Mouse (Mus musculus): Measurements from ENCODE around the gene Zrsr1. TPM values are rescaled to one million over a fixed set of nuclear protein-coding genes. Genes with fewer than 3 reads are reported as not detected.

The Zrsr1 gene
- 3.2 and 4.0 TPM in 2 replicates for polyA plus RNA-seq (2015; fragmentation: Nextera tagmentation; extraction: Ambion mirVana)

GRCm38 (mm10) chr11:22971835-22972709 is at the start of gene Zrsr1:
Gene Zrsr1, plus strand, starts transcription at chr11:22972005.
- Histone ChIP-seq H3K4me2 (ENCODE audit: low read depth, low read length) (peak within 1 kb of the TSS; percentile 71), H3K27ac (ENCODE audit: low read length) (peak within 1 kb of the TSS; percentile 78), H3K4me1 (replicated peaks; ENCODE audit: control insufficient read depth, insufficient read depth, low read length) (peaks cover 9% of the 10 kb centered on the region; the same call in 1 of the 2 replicates), H3K27me3 (ENCODE audit: control insufficient read depth, insufficient read depth, low read depth, low read length) (no peaks in the 10 kb centered on the region), H3K4me3 (ENCODE audit: low read length) (peak within 1 kb of the TSS; percentile 64), H3K36me3 (ENCODE audit: control insufficient read depth, insufficient read depth, low read length) (peaks cover 15% of the 10 kb centered on the region; the same call in 1 of the 2 replicates), H3K9me3 (ENCODE audit: control insufficient read depth, low read length) (peaks cover 23% of the 10 kb centered on the region), H3K9ac (ENCODE audit: low read length) (peak within 1 kb of the TSS; percentile 71)
- peak; percentile 81 for ATAC-seq (ENCODE audit: low read depth)
- WGBS: 49% methylated on average over 56 of the region's 56 CpGs

DNA sequence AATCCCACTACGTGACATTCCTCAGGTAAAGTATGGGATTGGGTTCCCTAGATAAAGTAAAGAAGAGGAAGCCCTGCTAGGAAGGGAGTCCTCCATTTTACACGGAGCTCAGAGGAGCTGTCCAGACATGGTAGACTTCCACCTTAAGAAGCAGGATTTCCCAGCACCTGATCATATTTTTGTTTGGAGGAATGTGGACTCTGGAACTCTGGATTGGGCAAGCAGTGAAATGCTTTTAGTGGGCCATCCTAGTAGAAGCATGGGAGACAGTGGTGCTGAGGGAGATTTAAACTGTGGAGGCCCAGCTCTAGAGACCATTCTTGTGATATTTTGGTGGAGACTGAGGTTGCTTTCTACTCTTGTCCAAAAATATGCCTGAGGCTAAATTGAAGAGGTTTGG is 49.3 kb upstream of the Zrsr1 start:
- H3K4me2 ChIP-seq (ENCODE audit: low read depth, low read length): no peak overlapping the region
- no peaks in the 10 kb centered on the region for H3K27me3 ChIP-seq (ENCODE audit: control insufficient read depth, insufficient read depth, low read depth, low read length)
- no peak overlapping the region for H3K4me3 ChIP-seq (ENCODE audit: low read length)
- H3K9ac ChIP-seq (ENCODE audit: low read length): no peak overlapping the region
- 63% methylated on average over 2 of the region's 2 CpGs for WGBS
- no peak for ATAC-seq (ENCODE audit: low read depth)
- H3K9me3 ChIP-seq (ENCODE audit: control insufficient read depth, low read length): no peaks in the 10 kb centered on the region
- no peaks in the 10 kb centered on the region for H3K36me3 ChIP-seq (ENCODE audit: control insufficient read depth, insufficient read depth, low read length)
- no peaks in the 10 kb centered on the region for H3K4me1 ChIP-seq (replicated peaks; ENCODE audit: control insufficient read depth, insufficient read depth, low read length)
- H3K27ac ChIP-seq (ENCODE audit: low read length): no peak overlapping the region

- Histone ChIP-seq H3K36me3 (ENCODE audit: control insufficient read depth, insufficient read depth, low read length) (no peaks in the 10 kb centered on the region), H3K27ac (ENCODE audit: low read length) (no peak overlapping the region), H3K9ac (ENCODE audit: low read length) (no peak overlapping the region), H3K4me2 (ENCODE audit: low read depth, low read length) (no peak overlapping the region), H3K4me3 (ENCODE audit: low read length) (no peak overlapping the region), H3K9me3 (ENCODE audit: control insufficient read depth, low read length) (no peaks in the 10 kb centered on the region), H3K4me1 (replicated peaks; ENCODE audit: control insufficient read depth, insufficient read depth, low read length) (no peaks in the 10 kb centered on the region), H3K27me3 (ENCODE audit: control insufficient read depth, insufficient read depth, low read depth, low read length) (no peaks in the 10 kb centered on the region)
- 90% methylated on average over 2 of the region's 2 CpGs for WGBS
- ATAC-seq (ENCODE audit: low read depth): no peak
Measured at GRCm38 (mm10) chr11:22923606-22924005, 48.2 kb upstream of the Zrsr1 start.

DNA sequence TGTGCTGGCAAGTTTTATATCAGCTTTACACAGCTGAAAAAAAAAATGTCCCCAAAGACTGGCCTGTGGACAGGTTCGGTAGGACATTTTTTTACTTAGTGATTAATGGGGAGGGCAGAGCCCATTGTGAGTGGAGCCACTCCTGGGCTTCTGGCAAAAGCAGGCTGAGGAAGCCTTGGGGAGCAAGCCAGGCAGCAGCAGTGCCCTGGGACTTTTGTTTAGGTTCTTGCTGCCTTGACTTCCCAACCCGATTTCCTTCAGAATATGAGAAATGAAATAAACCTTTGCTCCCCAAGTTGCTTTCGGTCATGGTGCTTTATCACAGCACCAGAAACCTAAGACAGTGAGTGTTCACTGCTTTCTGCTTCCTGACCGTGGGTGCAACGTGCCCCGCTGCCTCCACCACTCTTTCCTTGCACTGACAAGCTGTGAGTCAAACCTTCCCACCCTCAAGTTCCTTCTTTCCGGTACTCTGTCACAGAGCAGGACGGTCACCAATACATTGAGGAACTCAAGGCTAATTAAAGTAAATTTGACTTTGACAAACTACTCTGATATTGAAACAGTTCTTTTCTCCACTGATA is 43.1 kb upstream of the Zrsr1 start:
- no peaks in the 10 kb centered on the region for H3K4me1 ChIP-seq (replicated peaks; ENCODE audit: control insufficient read depth, insufficient read depth, low read length)
- H3K9ac ChIP-seq (ENCODE audit: low read length): no peak overlapping the region
- H3K9me3 ChIP-seq (ENCODE audit: control insufficient read depth, low read length): no peaks in the 10 kb centered on the region
- no peak overlapping the region; the same call in 1 of the 2 replicates for H3K27ac ChIP-seq (ENCODE audit: low read length)
- ATAC-seq (ENCODE audit: low read depth): no peak
- no peak overlapping the region for H3K4me3 ChIP-seq (ENCODE audit: low read length)
- no peaks in the 10 kb centered on the region for H3K27me3 ChIP-seq (ENCODE audit: control insufficient read depth, insufficient read depth, low read depth, low read length)
- H3K4me2 ChIP-seq (ENCODE audit: low read depth, low read length): no peak overlapping the region
- no peaks in the 10 kb centered on the region for H3K36me3 ChIP-seq (ENCODE audit: control insufficient read depth, insufficient read depth, low read length)
- WGBS: 66% methylated on average over 8 of the region's 8 CpGs

GRCm38 (mm10) chr11:22930129-22930528 is 41.7 kb upstream of the Zrsr1 start:
- no peak for ATAC-seq (ENCODE audit: low read depth)
- H3K27me3 ChIP-seq (ENCODE audit: control insufficient read depth, insufficient read depth, low read depth, low read length): no peaks in the 10 kb centered on the region
- no peak overlapping the region for H3K9ac ChIP-seq (ENCODE audit: low read length)
- no peak overlapping the region for H3K4me2 ChIP-seq (ENCODE audit: low read depth, low read length)
- 56% methylated on average over 2 of the region's 2 CpGs for WGBS
- H3K36me3 ChIP-seq (ENCODE audit: control insufficient read depth, insufficient read depth, low read length): no peaks in the 10 kb centered on the region
- H3K4me1 ChIP-seq (replicated peaks; ENCODE audit: control insufficient read depth, insufficient read depth, low read length): no peaks in the 10 kb centered on the region
- no peaks in the 10 kb centered on the region for H3K9me3 ChIP-seq (ENCODE audit: control insufficient read depth, low read length)
- H3K27ac ChIP-seq (ENCODE audit: low read length): no peak overlapping the region
- no peak overlapping the region for H3K4me3 ChIP-seq (ENCODE audit: low read length)

- Histone ChIP-seq H3K4me2 (ENCODE audit: low read depth, low read length) (no peak overlapping the region), H3K9ac (ENCODE audit: low read length) (no peak overlapping the region), H3K9me3 (ENCODE audit: control insufficient read depth, low read length) (no peaks in the 10 kb centered on the region), H3K4me1 (replicated peaks; ENCODE audit: control insufficient read depth, insufficient read depth, low read length) (no peaks in the 10 kb centered on the region), H3K27ac (ENCODE audit: low read length) (no peak overlapping the region), H3K27me3 (ENCODE audit: control insufficient read depth, insufficient read depth, low read depth, low read length) (no peaks in the 10 kb centered on the region), H3K36me3 (ENCODE audit: control insufficient read depth, insufficient read depth, low read length) (no peaks in the 10 kb centered on the region), H3K4me3 (ENCODE audit: low read length) (no peak overlapping the region)
- 79% methylated on average over 2 of the region's 2 CpGs for WGBS
- no peak for ATAC-seq (ENCODE audit: low read depth)
Measured at GRCm38 (mm10) chr11:22931320-22931905, 40.4 kb upstream of the Zrsr1 start.

- H3K27ac ChIP-seq (ENCODE audit: low read length): no peak overlapping the region
- no peak overlapping the region for H3K4me3 ChIP-seq (ENCODE audit: low read length)
- no peak overlapping the region for H3K9ac ChIP-seq (ENCODE audit: low read length)
- no peak for ATAC-seq (ENCODE audit: low read depth)
- H3K4me2 ChIP-seq (ENCODE audit: low read depth, low read length): no peak overlapping the region
- H3K9me3 ChIP-seq (ENCODE audit: control insufficient read depth, low read length): no peaks in the 10 kb centered on the region
- H3K27me3 ChIP-seq (ENCODE audit: control insufficient read depth, insufficient read depth, low read depth, low read length): no peaks in the 10 kb centered on the region
- no peaks in the 10 kb centered on the region for H3K36me3 ChIP-seq (ENCODE audit: control insufficient read depth, insufficient read depth, low read length)
- no peaks in the 10 kb centered on the region for H3K4me1 ChIP-seq (replicated peaks; ENCODE audit: control insufficient read depth, insufficient read depth, low read length)
Measured at GRCm38 (mm10) chr11:22932167-22932566, 39.6 kb upstream of the Zrsr1 start.

DNA sequence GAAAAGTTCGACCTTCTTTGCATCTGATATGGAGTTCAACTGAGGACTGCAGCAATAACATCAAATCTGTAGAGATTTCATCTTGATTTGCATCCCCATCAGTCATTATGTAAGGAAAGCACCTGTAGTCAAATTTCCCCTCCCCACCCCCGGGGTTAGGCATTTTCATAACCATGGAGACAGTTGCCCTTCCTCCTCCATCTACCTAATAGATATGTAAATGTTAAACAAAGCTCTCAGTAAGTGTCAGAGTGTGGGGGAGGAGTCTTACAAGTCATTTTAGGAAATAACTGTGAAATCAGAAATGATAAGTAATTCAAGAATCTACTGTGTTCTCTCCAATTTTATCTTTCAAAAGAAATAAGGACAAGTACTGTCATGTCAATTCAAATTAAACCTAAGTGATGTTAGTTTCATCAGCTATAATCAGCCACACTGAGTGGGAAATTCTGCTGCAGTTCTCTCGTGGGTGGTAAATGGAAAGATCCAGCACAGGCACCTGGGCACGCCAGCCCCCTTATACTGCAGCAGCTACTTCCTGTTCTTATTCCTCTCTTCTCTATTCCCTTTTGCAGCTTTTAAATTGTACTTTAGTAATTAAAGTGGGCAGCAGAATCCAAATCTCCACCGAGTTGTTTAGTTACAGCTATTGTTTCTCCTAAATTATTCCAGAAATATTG is 35.2 kb upstream of the Zrsr1 start:
- Histone ChIP-seq H3K9me3 (ENCODE audit: control insufficient read depth, low read length) (no peaks in the 10 kb centered on the region), H3K27ac (ENCODE audit: low read length) (no peak overlapping the region), H3K9ac (ENCODE audit: low read length) (no peak overlapping the region), H3K4me2 (ENCODE audit: low read depth, low read length) (no peak overlapping the region), H3K36me3 (ENCODE audit: control insufficient read depth, insufficient read depth, low read length) (no peaks in the 10 kb centered on the region), H3K4me3 (ENCODE audit: low read length) (no peak overlapping the region), H3K27me3 (ENCODE audit: control insufficient read depth, insufficient read depth, low read depth, low read length) (no peaks in the 10 kb centered on the region), H3K4me1 (replicated peaks; ENCODE audit: control insufficient read depth, insufficient read depth, low read length) (no peaks in the 10 kb centered on the region)
- WGBS: 61% methylated on average over 5 of the region's 5 CpGs
- no peak for ATAC-seq (ENCODE audit: low read depth)

Measured in lung, embryonic 16.5 days (tissue).